Mouse (Mus musculus): ENCODE measurements around the gene Iqgap1.

DNA sequence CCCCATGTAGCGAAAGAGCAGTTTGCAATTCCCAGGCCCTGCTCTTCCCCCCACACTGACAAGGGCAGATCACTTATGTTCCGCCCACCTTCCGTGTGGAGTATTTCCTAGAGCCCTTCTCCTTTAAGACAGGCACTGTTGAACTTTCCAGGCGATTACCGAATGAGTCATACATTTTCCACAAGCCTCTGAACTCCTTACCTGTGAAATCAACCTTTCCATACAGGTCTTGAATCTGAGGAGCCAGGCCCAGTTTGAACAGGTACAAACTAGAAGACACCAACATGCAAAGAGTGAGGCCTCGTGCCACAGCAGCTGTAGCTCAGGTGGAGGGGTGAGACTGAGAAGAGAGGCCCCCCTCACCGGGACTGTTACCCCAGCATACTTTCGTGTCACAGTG is 63.5 kb downstream of the Iqgap1 start:
- TF ChIP-seq CTCF (IDR thresholded peaks at IDR 0.05; ENCODE audit: low read depth, low read length) (no peak), POLR2A (IDR thresholded peaks at IDR 0.05; ENCODE audit: insufficient read depth, low read length) (no peak)
